Mouse (Mus musculus): ENCODE results near the gene Susd3. TPM values are rescaled to one million over a fixed set of nuclear protein-coding genes. Genes with fewer than 3 reads are reported as not detected.
A peak's percentile ranks its signal among the peaks of the same experiment; 100 is the strongest.

Gene Susd3
- total RNA-seq, 2 experiments from 2014 or later = 0.97 TPM; not detected in 1

DNA sequence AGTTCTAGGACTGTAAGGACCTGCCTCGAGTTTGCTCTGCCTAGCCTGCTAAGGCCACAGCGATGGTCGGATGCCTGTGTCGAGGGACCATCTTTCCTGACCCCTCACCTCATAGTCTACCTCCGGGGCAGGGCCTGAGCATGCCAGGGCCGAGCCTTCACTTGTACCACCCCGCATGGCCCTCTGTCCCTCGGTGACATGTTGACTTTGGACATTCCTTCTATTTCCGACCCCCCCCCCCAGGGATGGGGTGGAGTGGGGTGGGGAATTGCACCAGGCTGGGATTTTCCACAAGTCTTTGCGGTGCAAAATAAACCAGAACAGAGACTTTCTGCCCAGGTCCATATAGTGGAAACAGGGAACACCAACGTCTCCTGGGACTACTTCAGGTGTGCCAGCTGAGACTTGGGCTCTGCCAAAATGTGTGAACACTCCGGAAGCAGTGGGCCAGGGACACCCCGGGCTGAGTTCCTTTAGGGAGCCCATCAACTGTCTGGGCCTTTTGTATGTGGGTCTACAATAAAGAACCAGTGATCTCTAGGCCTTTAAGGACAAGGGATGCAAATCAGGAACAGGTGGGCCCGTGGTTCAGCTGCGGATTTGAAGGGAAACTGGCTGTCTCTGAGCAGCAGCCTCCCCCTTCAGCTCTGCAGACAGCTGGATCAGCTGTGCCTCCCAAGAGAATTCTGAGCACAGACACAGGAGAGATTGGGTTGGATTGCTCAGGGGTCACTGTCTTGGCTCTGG lies 60.1 kb downstream of the Susd3 start:
- Histone ChIP-seq H3K4me3 (peak overlapping the region; percentile 96), H3K27ac (peak overlapping the region; percentile 93)
- DNase-seq = no peak
- no peak for TF ChIP-seq CTCF (IDR thresholded peaks at IDR 0.05)
- intact Hi-C loops (cut with DNase I) = no loop called here

DNA sequence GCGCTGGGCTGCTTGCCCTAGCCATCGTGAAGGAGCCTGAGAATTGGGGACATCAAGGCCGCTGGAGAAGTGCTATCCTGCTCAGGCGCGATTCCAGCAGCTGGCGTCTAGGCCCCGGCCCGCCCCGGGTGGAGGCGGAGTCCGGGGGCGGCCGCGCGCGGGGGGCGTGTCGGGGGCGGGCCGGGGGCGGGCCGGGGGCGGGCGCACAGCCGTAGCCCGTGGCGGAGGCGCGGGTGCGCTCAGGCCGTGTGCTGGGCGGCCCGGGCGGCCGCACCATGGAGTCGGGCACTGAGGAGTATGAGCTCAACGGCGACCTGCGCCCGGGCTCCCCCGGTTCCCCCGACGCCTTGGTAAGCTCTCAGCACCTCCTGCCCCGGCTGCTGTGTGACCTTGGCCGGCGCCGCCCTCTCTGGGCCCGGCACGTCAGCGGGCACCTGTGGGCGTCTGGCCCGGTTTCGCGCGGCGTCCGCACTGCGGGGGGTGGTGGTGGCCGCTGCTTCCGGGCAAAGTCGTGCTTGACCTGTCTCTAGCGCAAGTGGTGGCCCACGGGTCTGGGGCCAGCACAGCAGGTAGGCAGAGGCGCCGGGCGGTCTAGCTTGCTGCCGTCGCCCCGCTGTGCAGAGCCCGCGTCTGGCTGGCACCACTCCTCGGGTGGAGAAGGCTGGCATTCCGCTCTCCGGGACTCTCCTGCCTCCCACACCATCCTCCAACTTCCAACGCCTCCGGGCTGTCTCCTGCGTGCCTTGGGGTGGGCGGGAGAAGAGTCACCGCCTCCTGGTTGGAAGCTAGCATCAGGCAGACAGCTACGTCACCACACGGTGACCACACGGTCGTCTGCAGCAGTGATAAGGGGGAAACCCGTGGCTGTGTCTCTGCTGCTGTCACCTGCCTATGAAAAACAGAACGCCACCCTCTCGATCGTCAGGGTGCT lies 61.0 kb downstream of the Susd3 start, which contains the start of gene Ninj1:
Ninj1 (plus strand) TSS at position 198 of the 931 bp plus-strand sequence.
- intact Hi-C loops (cut with DNase I) = no loop called here
- TF ChIP-seq CTCF (IDR thresholded peaks at IDR 0.05) = no peak
- peak; percentile 94 for DNase-seq

DNA sequence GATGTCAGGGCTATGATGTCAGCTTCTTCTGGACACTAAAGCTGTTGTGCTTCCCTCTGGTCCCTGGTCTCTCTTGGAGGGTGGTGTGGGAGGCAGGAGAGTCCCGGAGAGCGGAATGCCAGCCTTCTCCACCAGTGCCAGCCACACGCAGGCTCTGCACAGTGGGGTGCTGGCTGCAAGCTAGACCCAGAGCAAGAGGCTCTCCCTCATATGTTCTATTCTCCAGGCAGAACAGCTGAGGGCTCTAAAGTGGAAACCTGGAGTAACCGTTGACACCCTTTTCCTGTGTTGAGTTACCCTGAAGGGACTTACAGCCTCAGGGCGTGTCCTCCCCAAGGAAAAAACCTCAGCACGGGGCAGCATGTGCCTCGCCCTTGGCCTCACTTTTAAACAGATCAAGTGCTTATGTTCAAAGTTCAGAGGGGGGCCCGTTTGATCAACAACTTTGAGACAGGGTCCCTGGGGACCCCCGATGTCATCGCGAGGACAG lies 61.7 kb downstream of the Susd3 start:
- no peak for DNase-seq
- peak overlapping the region; percentile 96 for H3K4me3 ChIP-seq
- intact Hi-C loops (cut with DNase I) = no loop called here
- H3K27ac ChIP-seq = peak overlapping the region; percentile 93
- TF ChIP-seq CTCF (IDR thresholded peaks at IDR 0.05) = no peak

More for the DNA sequence above, 61.0 kb downstream of the Susd3 start, which contains the start of gene Ninj1:
- Histone ChIP-seq H3K4me3 (peak within 1 kb of the TSS; percentile 96), H3K27ac (peak within 1 kb of the TSS; percentile 93)

DNA sequence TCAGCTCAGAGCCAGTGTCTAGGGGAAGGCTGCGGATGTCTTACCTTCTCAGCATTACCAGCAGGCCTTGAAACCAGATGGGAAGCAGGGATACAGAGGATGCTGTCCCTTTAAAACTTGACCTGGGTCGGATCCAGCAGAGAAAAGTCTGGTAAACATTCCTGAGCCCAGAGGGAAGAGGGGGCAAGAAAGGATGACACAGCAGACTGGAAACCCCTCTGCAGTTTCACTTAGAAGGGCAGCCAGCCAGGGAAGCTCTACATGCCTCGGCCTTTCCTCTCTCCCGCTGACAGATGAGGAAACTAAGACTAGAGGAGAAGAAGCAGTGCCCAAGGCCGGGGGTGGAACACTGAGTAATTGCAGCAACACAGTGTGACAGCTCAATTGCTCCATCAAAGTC lies 64.9 kb downstream of the Susd3 start:
- H3K27ac ChIP-seq = peak overlapping the region; percentile 63
- intact Hi-C loops (cut with DNase I) = no loop called here
- no peak overlapping the region for H3K4me3 ChIP-seq
- DNase-seq = peak; percentile 50
- TF ChIP-seq CTCF (IDR thresholded peaks at IDR 0.05) = no peak

DNA sequence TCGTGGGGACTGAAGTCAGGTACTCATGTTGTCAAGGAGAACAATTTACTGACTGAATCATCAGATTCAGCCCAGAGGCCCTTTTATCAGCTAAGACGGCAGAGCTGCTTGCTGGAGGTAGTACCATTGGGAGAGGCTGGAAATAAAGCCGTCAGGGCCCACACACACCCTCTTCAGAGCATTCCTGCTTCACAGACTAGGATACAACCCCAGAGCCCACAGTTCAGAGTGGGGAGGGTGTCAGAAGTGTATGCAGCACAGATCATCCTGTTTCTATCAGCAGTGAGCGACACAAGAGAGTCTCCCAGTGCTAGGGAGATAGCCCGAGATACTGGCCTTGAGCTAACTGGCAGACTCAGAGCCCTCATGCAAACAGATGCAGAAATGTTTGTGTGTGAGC lies 65.3 kb downstream of the Susd3 start:
- intact Hi-C loops (cut with DNase I) = no loop called here
- DNase-seq = no peak
- Histone ChIP-seq H3K4me3 (no peak overlapping the region), H3K27ac (peak overlapping the region; percentile 63)
- TF ChIP-seq CTCF (IDR thresholded peaks at IDR 0.05) = no peak

DNA sequence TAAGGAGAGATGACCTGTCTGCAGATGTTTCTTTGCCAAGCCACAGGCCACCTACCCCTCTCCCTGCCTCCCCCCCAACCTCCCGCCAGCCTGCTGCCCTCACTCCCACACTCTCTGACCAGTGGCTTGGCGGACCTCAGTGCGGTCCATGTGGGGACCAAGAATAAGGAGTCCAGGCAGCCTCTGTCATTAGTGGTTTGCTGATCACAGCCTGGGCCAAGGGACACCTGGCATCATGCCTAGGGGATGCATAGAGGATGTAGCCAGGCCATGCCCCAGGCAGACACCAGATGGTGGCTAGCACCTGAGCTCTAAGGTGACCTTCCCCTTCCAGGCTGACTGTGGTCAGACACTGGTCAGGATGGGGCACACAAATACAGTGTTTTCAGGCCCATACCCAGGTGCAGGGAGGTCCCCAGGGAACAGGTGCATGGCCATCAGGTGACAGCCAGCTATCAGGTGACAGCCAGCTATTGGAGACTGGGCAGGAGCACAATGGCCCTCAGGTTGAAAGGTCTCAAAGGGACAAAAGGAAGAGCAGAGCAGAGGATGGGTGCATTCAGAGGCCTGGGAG lies 67.0 kb downstream of the Susd3 start:
- no peak for DNase-seq
- intact Hi-C loops (cut with DNase I) = no loop called here
- no peak overlapping the region for H3K4me3 ChIP-seq
- H3K27ac ChIP-seq = no peak overlapping the region
- TF ChIP-seq CTCF (IDR thresholded peaks at IDR 0.05) = no peak

DNA sequence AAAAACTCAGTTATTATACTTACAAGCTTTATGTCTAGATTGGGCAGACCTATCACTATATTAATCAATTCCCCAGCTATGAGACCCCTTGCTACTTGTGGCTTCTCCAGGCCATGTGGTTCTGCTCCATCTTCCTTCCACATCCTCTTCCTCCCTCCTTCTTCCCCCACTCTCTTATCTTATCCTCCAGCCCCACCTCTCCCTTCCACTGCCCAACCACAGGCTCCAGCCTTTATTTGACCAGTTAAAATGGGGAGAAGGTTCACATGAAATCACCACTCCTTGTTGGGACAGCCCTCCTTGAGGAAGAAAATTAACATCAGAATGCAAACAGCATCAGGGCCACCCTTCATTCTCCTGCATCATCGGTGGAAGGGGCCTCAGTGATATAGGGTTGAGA lies 67.8 kb downstream of the Susd3 start:
- TF ChIP-seq CTCF (IDR thresholded peaks at IDR 0.05) = no peak
- no peak for DNase-seq
- no peak overlapping the region for H3K4me3 ChIP-seq
- H3K27ac ChIP-seq = no peak overlapping the region
- intact Hi-C loops (cut with DNase I) = no loop called here

Other genes with a start within 250 kb of the Susd3 start
- gene Wnk2, start 100.7 kb downstream of the Susd3 start, total RNA-seq (2021) = 10 to 100 TPM; 58.9 to 99.2 TPM
- 10 to 100 TPM; 17.2 to 18.7 TPM for gene Ninj1, start 61.2 kb downstream of the Susd3 start, total RNA-seq (2021)
- gene Card19, start 32.7 kb downstream of the Susd3 start, total RNA-seq (2021) = 100 to 1,000 TPM; 113 to 123 TPM
- gene Fgd3, start 71.6 kb upstream of the Susd3 start, total RNA-seq (2021) = 1 to 10 TPM in 1 of 2 experiments, under 1 TPM in 1; 0.97 to 1.1 TPM
- 10 to 100 TPM; 26.0 to 28.5 TPM for gene Bicd2, start 92.9 kb upstream of the Susd3 start, total RNA-seq (2021)
- gene Ippk, start 172.5 kb upstream of the Susd3 start, total RNA-seq (2021) = 1 to 10 TPM; 5.6 to 6.3 TPM
- 1 to 10 TPM; 1.7 to 2.4 TPM for gene Tes3-ps, start 244.6 kb upstream of the Susd3 start, total RNA-seq (2021)